Mouse (Mus musculus) bone marrow, adult 2 months (tissue): ENCODE results near the gene Cnr2. TPM values are rescaled to one million over a fixed set of nuclear protein-coding genes. Genes with fewer than 3 reads are reported as not detected.

Source experiments
- H3K27ac ChIP-seq: fragments of 200-500 bp; 2 replicates; pipeline ENCODE4 v1.5.1; 2012; ENCODE audit warnings: low read depth, mild to moderate bottlenecking, control low read depth, inconsistent platforms, low read length; ENCODE audit not compliant: control insufficient read depth, poor library complexity, insufficient read depth
- H3K4me1 ChIP-seq: fragments of 200-500 bp; 2 replicates; pipeline ENCODE4 v1.6.1; 2011; ENCODE audit warnings: low read length; ENCODE audit not compliant: control insufficient read depth, insufficient read depth
- H3K4me3 ChIP-seq: fragments of 200-500 bp; replicated peaks from 2 replicates; pipeline ENCODE3; 2011; ENCODE audit warnings: mild to moderate bottlenecking, low read depth, low read length, control low read depth; ENCODE audit not compliant: control insufficient read depth
- CTCF ChIP-seq: fragments of 200-500 bp; IDR thresholded peaks from 2 replicates; pipeline ENCODE4 v1.5.1; 2011; ENCODE audit warnings: low read length, control low read depth; ENCODE audit not compliant: control insufficient read depth, insufficient read depth
- POLR2A ChIP-seq: fragments of 200-500 bp; IDR thresholded peaks from 2 replicates; pipeline ENCODE4 v1.6.1; 2011; ENCODE audit warnings: low read depth, mild to moderate bottlenecking, control low read depth, low read length, borderline replicate concordance; ENCODE audit not compliant: control insufficient read depth
- WGBS: fragments of 180-500 bp; shearing (Covaris S2); methylation state at CpG from one replicate; pipeline ENCODE4 v1.1.7; 2018; 5-methylcytosine and 5-hydroxymethylcytosine counted together
- polyA plus RNA-seq: library from polyadenylated mRNA; stranded (reverse); fragments of >200 nt; gene quantifications from 2 replicates; pipeline ENCODE4 v1.2.4, GENCODE M21; 2011; ENCODE audit warnings: low replicate concordance; ENCODE audit not compliant: missing spikeins, insufficient read depth, insufficient read length

Gene Cnr2
- polyA plus RNA-seq, 1 experiment: 12.2 TPM

- 80% methylated on average over 7 of the region's 7 CpGs for whole genome bisulfite sequencing
- H3K4me3 ChIP-seq: no peak overlapping the region
Measured at GRCm38 (mm10) chr4:135889146-135889883, 5.9 kb upstream of the Cnr2 start.

GRCm38 (mm10) chr4:135889884-135890283, 5.3 kb upstream of the Cnr2 start:
- Histone ChIP-seq H3K4me3 (no peak overlapping the region), H3K27ac (no peak overlapping the region), H3K4me1 (peaks cover 6% of the 10 kb centered on the region; the same call in 1 of the 2 replicates)
- WGBS: 5% methylated on average over 4 of the region's 4 CpGs
- TF ChIP-seq CTCF (peak; percentile 99), POLR2A (no peak)

More at GRCm38 (mm10) chr4:135889146-135889883, 5.9 kb upstream of the Cnr2 start:
- no peak overlapping the region for H3K27ac ChIP-seq
- H3K4me1 ChIP-seq: peaks cover 6% of the 10 kb centered on the region; the same call in 1 of the 2 replicates
- TF ChIP-seq POLR2A (no peak), CTCF (no peak)

- Histone ChIP-seq H3K27ac (peak overlapping the region; percentile 74; the same call in 1 of the 2 replicates), H3K4me1 (peaks cover 6% of the 10 kb centered on the region; the same call in 1 of the 2 replicates), H3K4me3 (no peak overlapping the region)
- no peak for TF ChIP-seq POLR2A
- no peak for TF ChIP-seq CTCF
- 47% methylated on average over 2 of the region's 2 CpGs for WGBS
Measured at GRCm38 (mm10) chr4:135891539-135891938, 3.7 kb upstream of the Cnr2 start.

- 37% methylated on average over 4 of the region's 4 CpGs for WGBS
- peak; percentile 18; the same call in 1 of the 2 replicates for TF ChIP-seq CTCF
- TF ChIP-seq POLR2A: no peak
- no peak overlapping the region for H3K4me3 ChIP-seq
- no peak overlapping the region for H3K27ac ChIP-seq
- peaks cover 11% of the 10 kb centered on the region; the same call in 1 of the 2 replicates for H3K4me1 ChIP-seq
Measured at GRCm38 (mm10) chr4:135892884-135893283, 2.3 kb upstream of the Cnr2 start.

- TF ChIP-seq POLR2A: no peak
- no peak for TF ChIP-seq CTCF
- Histone ChIP-seq H3K27ac (peak overlapping the region; percentile 89), H3K4me1 (peaks cover 10% of the 10 kb centered on the region; the same call in 1 of the 2 replicates), H3K4me3 (peak overlapping the region; percentile 77)
- WGBS: 7% methylated on average over 6 of the region's 6 CpGs
Measured at GRCm38 (mm10) chr4:135896157-135896556, 963 bp downstream of the Cnr2 start.

GRCm38 (mm10) chr4:135898380-135899049, 3.3 kb downstream of the Cnr2 start:
- no peak for TF ChIP-seq POLR2A
- no peak for TF ChIP-seq CTCF
- H3K4me3 ChIP-seq: peak overlapping the region; percentile 5
- peak overlapping the region; percentile 91 for H3K27ac ChIP-seq
- peaks cover 10% of the 10 kb centered on the region; the same call in 1 of the 2 replicates for H3K4me1 ChIP-seq
- 9% methylated on average over 9 of the region's 9 CpGs for WGBS

DNA sequence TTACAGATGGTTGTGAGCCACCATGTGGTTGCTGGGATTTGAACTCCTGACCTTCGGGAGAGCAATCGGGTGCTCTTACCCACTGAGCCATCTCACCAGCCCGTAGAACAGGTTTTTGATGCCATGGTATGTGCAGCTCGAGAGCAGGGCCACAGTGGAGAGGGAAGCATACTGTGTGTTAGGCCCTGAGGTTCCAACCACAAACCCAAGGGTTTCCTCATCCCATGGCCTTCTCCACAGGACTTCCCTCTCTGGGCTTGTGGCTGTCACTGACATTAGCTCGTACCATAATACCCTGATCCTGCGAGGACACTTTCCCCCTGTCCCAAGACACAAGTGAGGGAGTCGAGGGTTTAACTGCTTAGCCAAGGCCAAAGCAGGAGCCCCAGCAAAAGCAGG, 3.9 kb downstream of the Cnr2 start:
- H3K4me1 ChIP-seq: peaks cover 10% of the 10 kb centered on the region; the same call in 1 of the 2 replicates

GRCm38 (mm10) chr4:135900008-135900407, 4.8 kb downstream of the Cnr2 start:
- WGBS: 44% methylated on average over 5 of the region's 5 CpGs
- no peak overlapping the region for H3K4me3 ChIP-seq
- peaks cover 8% of the 10 kb centered on the region; the same call in 1 of the 2 replicates for H3K4me1 ChIP-seq
- no peak for TF ChIP-seq POLR2A
- peak overlapping the region; percentile 16 for H3K27ac ChIP-seq

More for the DNA sequence above, 3.9 kb downstream of the Cnr2 start:
- TF ChIP-seq POLR2A (no peak), CTCF (no peak)
- H3K27ac ChIP-seq: peak overlapping the region; percentile 61
- 27% methylated on average over 7 of the region's 7 CpGs for WGBS
- H3K4me3 ChIP-seq: no peak overlapping the region

DNA sequence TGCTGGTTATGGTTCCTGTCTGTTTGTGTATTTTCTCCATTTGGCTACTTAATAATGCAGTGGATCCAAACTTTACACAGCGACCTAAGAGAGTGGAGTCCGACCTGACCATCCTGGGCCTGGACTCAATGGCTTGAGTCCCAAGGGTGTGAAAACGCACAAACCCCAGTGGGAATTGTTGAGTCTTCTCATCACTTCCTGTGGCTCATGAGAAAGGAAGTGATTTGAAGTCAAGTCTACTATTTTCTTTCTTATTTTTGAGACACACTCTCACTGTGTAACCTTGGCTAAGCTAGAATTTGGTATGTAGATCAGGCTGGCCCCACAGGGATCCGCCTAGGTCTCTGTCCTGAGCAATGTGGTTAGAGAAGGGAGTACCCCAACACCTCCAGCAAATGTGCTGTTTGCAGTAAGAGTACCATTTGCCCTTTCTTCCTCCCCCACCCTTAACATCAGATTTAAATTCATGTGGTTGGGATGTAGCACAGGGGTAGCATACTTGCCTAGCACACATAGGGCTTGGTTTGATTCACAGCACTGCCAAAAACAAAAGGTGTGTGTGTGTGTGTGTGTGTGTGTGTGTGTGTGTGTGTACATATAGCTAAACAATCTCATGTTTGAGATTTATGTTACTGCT, 7.5 kb downstream of the Cnr2 start:
- no peak overlapping the region for H3K4me3 ChIP-seq
- H3K27ac ChIP-seq: peak overlapping the region; percentile 43; the same call in 1 of the 2 replicates
- TF ChIP-seq CTCF (no peak), POLR2A (no peak)
- peaks cover 6% of the 10 kb centered on the region; the same call in 1 of the 2 replicates for H3K4me1 ChIP-seq
- WGBS: 70% methylated on average over 4 of the region's 4 CpGs
